Mouse (Mus musculus) brown adipose tissue, adult 24 weeks (tissue): ENCODE data around the gene Hnrnpul1. TPM values are rescaled to one million over a fixed set of nuclear protein-coding genes. Genes with fewer than 3 reads are reported as not detected.
A peak's percentile ranks its signal among the peaks of the same experiment; 100 is the strongest.

Experiments
- H3K27ac ChIP-seq: fragments of 200-500 bp; replicated peaks from 2 replicates; pipeline ENCODE4 v1.5.1; 2012; ENCODE audit warnings: low read depth, mild to moderate bottlenecking, low read length
- H3K4me1 ChIP-seq: fragments of 200-500 bp; 2 replicates; pipeline ENCODE4 v1.6.1; 2012; ENCODE audit warnings: low read length, mixed read lengths; ENCODE audit not compliant: control insufficient read depth, insufficient read depth, insufficient read length
- H3K4me3 ChIP-seq: fragments of 200-500 bp; 2 replicates; pipeline ENCODE4 v1.5.1; 2012; ENCODE audit warnings: low read depth, mild to moderate bottlenecking, low read length, moderate library complexity; ENCODE audit not compliant: insufficient read depth
- polyA plus RNA-seq: library from polyadenylated mRNA; stranded (reverse); fragments of >200 nt; gene quantifications from 2 replicates; pipeline ENCODE4 v1.2.4, GENCODE M21; 2012; ENCODE audit not compliant: missing spikeins, insufficient read depth, insufficient read length

The Hnrnpul1 gene
- polyA plus RNA-seq, 1 experiment, result 42.6 TPM

DNA sequence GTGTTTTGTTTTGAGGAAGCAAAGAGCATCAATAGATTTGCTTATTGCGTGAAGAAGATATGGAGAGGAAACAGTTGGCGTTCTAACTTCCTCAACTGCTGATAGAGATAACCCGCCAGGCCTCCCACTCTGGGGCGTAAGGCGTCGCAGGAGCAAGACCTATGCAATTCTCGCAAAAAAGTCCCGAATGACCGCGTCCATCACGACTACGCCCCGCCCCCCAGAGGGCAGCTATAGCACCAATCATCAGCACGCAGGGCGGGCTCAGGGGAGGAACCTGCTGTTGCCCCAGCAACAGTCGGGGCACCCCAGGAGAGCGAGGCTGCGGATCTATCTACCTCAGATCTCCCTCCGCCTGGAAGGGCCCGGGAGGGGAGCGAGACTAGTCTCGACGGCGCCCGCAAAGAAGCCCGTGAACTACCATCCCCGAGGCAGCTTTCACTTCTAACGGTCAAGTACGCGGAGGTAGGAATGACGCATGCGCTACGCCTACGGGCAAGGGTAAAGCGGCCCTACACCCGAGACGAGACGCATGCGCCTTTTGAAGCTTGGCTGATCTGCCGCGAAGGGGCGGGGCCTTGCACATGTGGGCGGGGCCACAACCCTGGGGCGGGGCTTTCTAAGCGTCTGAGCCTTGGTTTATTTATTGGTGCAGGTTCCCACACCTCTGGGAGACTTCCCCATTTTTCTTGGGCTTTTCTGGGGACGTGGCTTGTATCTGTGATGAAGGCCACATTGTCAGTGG lies 73.9 kb downstream of the Hnrnpul1 start, which contains the start of gene B9d2:
TSS of gene B9d2 (plus strand) at position 267 of the 745 bp plus-strand sequence.
- peak within 1 kb of the TSS; percentile 93 for H3K27ac ChIP-seq
- H3K4me3 ChIP-seq, result peak within 1 kb of the TSS; percentile 96
- H3K4me1 ChIP-seq, result no peaks in the 10 kb centered on the region

DNA sequence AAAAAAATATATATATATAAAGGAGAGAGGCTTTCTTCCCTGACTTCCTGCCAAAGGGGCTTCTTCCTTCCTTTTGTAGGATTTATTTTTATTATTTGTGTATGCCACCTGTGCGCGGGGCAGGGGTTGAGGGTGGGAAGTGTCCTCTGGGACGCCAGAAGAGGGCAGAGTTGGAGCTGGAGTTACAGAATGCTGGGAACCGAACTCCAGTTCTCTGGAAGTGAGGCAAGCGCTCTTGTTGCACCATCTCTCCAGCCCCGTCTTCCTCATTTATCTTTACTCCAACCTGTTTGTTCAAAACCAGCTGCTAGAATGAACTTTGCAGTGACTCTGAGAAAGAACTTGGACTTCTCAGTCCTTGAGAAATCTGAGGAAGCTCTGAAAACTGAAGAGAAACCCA lies 74.6 kb downstream of the Hnrnpul1 start:
- Histone ChIP-seq H3K27ac (peak overlapping the region; percentile 47; the same call in 1 of the 2 replicates), H3K4me1 (no peaks in the 10 kb centered on the region), H3K4me3 (peak overlapping the region; percentile 96; the same call in 1 of the 2 replicates)

DNA sequence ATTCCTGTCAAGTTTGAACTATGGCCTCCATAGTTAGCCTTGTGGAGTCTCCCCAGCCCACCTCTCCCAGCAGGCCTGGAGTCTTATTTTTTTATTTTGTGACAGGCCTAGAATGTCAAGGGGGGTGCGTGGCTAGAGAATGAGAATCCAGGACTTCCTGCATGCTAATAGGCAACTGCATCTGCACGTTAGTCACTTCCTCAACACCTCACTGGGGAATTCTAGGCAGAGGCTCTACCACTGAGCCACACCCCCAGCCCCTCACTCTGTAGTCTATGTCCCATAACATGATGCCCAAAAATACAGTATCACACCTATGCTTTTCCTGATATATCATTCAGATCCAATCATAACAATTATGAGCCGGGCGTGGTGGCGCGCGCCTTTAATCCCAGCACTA lies 77.5 kb downstream of the Hnrnpul1 start:
- no peak overlapping the region for H3K27ac ChIP-seq
- H3K4me3 ChIP-seq, result no peak overlapping the region
- no peaks in the 10 kb centered on the region; the same call in 1 of the 2 replicates for H3K4me1 ChIP-seq

DNA sequence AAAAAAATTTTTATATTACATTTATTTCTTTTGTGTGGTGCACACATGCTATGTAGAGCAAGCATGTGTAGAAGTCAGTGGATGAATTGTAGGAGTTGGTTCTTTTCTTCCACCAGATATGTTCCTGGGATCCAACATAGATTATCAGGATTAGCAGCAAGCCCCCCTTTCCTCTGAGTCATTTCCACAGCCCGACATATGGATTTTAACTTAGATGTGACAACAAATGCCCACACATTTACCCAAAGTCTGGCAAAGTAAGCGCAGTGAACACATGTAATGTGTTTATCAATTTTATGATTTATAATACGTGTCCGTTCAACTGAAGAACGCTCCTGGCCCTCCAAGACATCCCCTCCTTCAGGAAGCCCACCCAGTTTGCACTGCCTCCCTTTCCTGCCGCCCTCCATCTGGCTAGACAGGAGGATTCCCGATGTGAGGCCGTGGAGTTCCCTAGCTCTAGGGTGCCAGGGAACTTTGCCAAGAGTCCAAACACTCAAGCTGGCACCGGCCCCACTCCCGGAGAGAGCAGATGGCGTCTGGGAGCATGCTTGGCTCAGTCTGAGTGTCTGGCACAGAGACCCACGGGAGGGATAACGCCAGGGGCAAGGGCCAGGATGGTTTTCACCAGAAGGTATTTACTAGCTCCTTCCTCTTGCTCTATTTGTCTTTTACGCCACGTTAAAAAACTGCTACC lies 78.3 kb downstream of the Hnrnpul1 start:
- no peaks in the 10 kb centered on the region; the same call in 1 of the 2 replicates for H3K4me1 ChIP-seq
- no peak overlapping the region for H3K27ac ChIP-seq
- no peak overlapping the region for H3K4me3 ChIP-seq

DNA sequence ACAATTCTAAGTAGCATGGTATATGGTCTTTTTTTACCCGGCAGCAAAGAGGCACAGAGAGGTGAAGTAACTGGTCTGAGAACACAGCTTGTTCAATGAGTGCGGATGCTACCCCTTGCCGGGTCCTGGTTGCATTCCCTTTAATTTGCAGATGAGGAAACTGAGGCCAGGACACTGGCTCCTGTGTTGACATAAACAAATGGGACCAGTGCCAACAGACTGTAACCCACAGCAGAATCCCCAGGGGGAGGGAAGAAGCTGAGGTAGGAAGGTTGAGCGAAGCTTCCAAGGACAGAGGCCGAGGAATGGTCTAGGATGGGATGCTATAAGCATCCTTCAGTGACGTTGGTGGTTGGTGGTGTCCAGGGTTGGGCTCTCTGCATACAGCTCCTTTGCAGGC lies 79.2 kb downstream of the Hnrnpul1 start:
- Histone ChIP-seq H3K27ac (no peak overlapping the region), H3K4me1 (no peaks in the 10 kb centered on the region; the same call in 1 of the 2 replicates), H3K4me3 (no peak overlapping the region)

DNA sequence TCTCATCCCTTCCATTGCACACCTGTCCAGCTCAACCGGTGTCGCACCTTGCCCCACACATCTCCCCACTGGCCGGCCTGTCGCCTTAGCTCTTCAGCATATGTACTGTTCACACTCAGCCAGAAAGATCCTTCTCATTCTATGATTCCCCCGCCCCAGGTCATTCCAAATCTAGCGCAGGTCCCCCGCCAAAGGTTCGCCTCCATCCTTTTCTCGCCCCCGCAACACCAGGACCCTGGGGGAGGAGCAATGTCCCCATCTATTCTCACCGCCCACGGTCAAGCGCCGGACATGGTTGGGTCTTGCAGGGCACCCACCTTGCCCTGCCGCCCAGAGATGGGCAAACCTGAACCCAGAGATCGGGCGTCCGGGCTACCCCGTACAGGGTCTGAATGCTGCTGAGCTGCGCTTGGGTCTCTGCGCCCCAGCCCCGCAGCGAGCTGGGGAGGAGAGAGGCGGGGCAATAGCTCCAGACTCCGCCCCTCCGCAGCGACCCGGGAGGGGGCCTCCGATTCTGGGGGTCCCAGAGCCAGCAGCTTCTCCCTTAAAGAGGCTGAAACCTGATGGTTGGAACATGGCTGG lies 79.7 kb downstream of the Hnrnpul1 start, which contains the start of gene Tmem91:
TSS of gene Tmem91 (minus strand) at position 448 of the 582 bp plus-strand sequence.
- Histone ChIP-seq H3K4me3 (no peak within 1 kb of the TSS), H3K27ac (no peak within 1 kb of the TSS), H3K4me1 (no peaks in the 10 kb centered on the region; the same call in 1 of the 2 replicates)

DNA sequence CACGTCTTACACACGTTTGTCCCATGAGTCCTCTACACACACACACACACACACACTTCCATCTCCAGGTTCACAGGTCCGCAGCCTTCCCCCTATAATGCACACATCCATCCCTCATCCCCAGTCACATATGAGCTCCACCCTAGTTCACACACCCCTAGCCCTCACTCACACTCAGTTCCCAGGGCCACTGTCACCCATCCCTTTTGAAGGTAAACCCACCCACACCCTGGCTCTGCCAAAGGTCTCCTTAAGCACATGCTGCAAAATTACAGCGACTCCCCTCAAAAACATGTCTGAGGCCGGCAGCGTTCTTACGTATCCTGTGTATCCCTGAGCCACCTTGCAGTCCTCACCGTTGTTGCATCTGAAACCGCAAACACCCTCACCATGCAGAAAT lies 80.3 kb downstream of the Hnrnpul1 start:
- H3K4me1 ChIP-seq, result no peaks in the 10 kb centered on the region; the same call in 1 of the 2 replicates
- no peak overlapping the region for H3K4me3 ChIP-seq
- H3K27ac ChIP-seq, result no peak overlapping the region

DNA sequence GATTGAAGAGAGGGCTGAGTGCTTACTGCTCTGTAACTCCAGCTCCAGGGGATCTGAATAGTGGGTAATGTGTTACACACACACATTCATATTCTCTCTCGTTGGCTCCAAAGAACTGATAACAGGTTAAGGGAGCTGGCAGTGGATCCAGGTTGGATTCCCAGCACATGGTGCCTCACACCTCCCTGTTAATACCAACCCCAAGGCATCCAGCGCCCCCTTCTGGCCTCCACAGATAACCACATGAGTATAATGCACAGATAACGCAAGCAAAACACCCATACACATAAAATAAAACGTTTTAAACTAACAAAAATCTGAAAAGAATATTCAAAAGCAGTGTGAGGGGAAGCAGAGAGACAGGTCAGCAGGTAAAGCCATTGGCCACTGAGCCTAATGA lies 82.1 kb downstream of the Hnrnpul1 start:
- Histone ChIP-seq H3K4me1 (no peaks in the 10 kb centered on the region; the same call in 1 of the 2 replicates), H3K4me3 (no peak overlapping the region), H3K27ac (no peak overlapping the region)

DNA sequence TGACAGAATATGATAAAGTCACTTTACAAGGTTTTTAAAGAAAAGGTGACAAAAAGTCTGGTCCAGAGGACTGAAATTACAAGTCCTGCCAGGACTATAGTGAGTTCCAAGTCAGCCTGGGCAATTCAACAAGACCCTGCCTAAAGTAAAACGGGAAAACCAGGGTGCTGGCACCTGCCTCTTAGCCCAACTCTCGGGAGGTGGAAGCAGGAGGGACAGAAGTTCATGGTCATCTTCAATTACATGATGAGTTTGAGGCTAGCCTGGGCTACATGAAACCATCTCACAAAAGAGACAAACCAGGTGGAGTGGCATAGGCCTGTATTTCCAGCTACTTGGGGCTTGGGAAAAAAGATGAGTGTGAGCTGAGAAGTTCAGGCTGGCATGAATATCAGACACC lies 82.9 kb downstream of the Hnrnpul1 start:
- Histone ChIP-seq H3K4me3 (no peak overlapping the region), H3K4me1 (no peaks in the 10 kb centered on the region; the same call in 1 of the 2 replicates), H3K27ac (no peak overlapping the region)

Other genes with a start within 250 kb of the Hnrnpul1 start
- not detected in 2 replicates for gene Ceacam2, start 214.9 kb downstream of the Hnrnpul1 start, polyA plus RNA-seq
- gene Erich4, start 138.9 kb downstream of the Hnrnpul1 start, polyA plus RNA-seq, result not detected in 2 replicates
- 39.0 and 39.4 TPM in 2 replicates for gene Dmac2, start 135.3 kb downstream of the Hnrnpul1 start, polyA plus RNA-seq
- gene B3gnt8, start 128.1 kb downstream of the Hnrnpul1 start, polyA plus RNA-seq, result 0.83 and 1.2 TPM in 2 replicates
- gene Bckdha, start 95.8 kb downstream of the Hnrnpul1 start, polyA plus RNA-seq, result 622 and 668 TPM in 2 replicates
- 38.1 and 39.7 TPM in 2 replicates for gene Exosc5, start 95.6 kb downstream of the Hnrnpul1 start, polyA plus RNA-seq
- gene Tmem91, start 79.6 kb downstream of the Hnrnpul1 start, polyA plus RNA-seq, result not detected in 2 replicates
- gene B9d2, start 74.0 kb downstream of the Hnrnpul1 start, polyA plus RNA-seq, result 8.8 and 10.9 TPM in 2 replicates
- 11.7 and 13.2 TPM in 2 replicates for gene Tgfb1, start 67.8 kb downstream of the Hnrnpul1 start, polyA plus RNA-seq
- 16.9 and 17.0 TPM in 2 replicates for gene Ccdc97, start 35.7 kb downstream of the Hnrnpul1 start, polyA plus RNA-seq
- 18.6 and 24.1 TPM in 2 replicates for gene Axl, start 33.9 kb upstream of the Hnrnpul1 start, polyA plus RNA-seq
- not detected in 2 replicates for gene Cyp2s1, start 62.2 kb upstream of the Hnrnpul1 start, polyA plus RNA-seq
- 2.9 and 47.4 TPM in 2 replicates for gene Cyp2b10, start 142.9 kb upstream of the Hnrnpul1 start, polyA plus RNA-seq